Mouse (Mus musculus): ENCODE data around the gene Ralgps1.

- TF ChIP-seq POLR2A (IDR thresholded peaks at IDR 0.05; ENCODE audit: borderline replicate concordance, extremely low read depth, low read depth, low read length) (no peak), CTCF (IDR thresholded peaks at IDR 0.05; ENCODE audit: insufficient read depth, low read length) (no peak)
These were observed 232.8 kb downstream of the Ralgps1 start for GRCm38 (mm10) chr2:33138491-33138890.

Measured in lung, adult 2 months (tissue).